Mouse (Mus musculus): ENCODE measurements around the gene AC131692.1.

- TF ChIP-seq POLR2A (IDR thresholded peaks at IDR 0.05; ENCODE audit: low read depth, low read length), result no peak
- no peak for TF ChIP-seq CTCF (IDR thresholded peaks at IDR 0.05; ENCODE audit: borderline replicate concordance, insufficient read depth, low read length)
Observed at GRCm38 (mm10) chr19:6121761-6122160, 27.5 kb downstream of the AC131692.1 start.
